Mouse (Mus musculus) frontal cortex, adult (tissue): Measurements from ENCODE around the gene Hrct1.
A peak's percentile ranks its signal among the peaks of the same experiment; 100 is the strongest.

Experiments
- ATAC-seq: cut with Nextera tagmentation; 2 replicates; pipeline ENCODE4 v1.9.2; 2017; ENCODE audit warnings: mild to moderate bottlenecking, moderate library complexity, mixed read lengths; ENCODE audit not compliant: low TSS enrichment

Hrct1 gene

DNA sequence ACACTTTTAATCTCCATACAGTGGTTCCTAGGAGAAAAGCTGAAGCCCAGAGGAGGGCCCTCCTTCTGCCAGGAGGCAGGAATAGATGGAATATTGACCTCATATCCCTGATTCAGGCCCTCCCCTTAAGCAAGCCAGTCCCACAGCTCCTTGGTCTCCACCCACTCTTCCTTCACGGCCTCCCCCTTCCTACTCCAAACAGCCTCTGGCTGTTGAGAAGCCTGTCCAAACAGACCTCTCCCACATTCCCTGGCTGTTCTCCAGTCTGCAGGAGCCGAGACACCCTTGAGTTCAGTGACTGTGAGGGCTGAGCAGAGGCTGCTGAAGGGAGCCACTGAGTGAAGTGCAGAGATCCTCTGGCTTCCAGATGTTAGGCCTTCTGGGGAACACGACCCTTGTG lies at the start of gene Hrct1:
TSS of gene Hrct1 (plus strand) at position 194 of the 400 bp plus-strand sequence.
- ATAC-seq, result peak; percentile 29; the same call in 1 of the 2 replicates

GRCm38 (mm10) chr4:43678541-43678940 lies 48.4 kb upstream of the Hrct1 start:
- peak; percentile 50; the same call in 1 of the 2 replicates for ATAC-seq

DNA sequence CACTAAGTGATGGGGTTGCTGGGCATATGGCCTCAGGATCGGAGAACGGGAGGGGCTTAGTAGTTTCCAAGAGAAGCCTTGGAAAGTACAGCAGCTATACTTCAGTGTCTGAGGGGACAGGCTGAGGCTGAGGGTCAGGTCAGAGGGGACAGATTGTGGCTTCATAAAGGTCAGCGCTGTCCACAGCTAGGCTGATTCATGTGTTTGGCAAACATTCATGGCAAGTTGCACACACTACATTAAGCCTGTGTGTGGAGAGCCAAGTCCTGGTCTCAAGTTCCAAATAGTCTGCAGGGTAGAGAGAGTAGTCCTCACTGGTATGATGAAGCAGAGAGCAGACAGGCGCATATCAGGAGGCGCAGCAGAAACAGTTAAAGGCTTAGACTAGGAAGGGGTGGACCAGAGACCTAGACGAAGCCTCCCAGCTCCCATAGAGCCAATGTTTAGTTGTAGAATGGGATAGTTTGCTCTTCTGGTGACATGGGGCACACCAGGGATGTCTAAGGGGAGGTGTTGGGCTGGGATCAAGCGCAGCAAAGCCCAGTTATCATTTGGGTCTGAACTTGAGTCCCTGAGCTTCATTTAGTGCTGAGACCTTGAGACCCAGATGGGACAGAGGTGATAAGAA lies 47.5 kb upstream of the Hrct1 start:
- no peak for ATAC-seq

DNA sequence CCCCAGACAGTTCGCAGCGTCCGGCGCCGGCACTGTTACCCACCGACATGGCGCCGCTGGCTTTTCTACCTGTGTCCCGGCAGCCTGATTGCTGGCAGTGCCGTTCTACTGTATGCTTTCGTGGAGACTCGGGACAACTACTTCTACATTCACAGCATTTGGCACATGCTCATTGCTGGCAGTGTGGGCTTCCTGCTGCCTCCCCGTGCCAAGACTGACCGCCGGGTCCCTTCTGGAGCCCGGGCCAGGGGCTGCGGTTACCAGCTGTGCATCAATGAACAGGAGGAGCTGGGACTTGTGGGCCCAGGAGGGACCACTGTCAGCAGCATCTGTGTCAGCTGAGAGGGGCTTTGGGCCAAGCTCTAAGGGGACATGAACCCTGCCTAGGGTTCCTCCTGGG lies 37.0 kb upstream of the Hrct1 start:
- no peak for ATAC-seq

- peak; percentile 66; the same call in 1 of the 2 replicates for ATAC-seq
Measured at GRCm38 (mm10) chr4:43691026-43691425, 36.0 kb upstream of the Hrct1 start.

DNA sequence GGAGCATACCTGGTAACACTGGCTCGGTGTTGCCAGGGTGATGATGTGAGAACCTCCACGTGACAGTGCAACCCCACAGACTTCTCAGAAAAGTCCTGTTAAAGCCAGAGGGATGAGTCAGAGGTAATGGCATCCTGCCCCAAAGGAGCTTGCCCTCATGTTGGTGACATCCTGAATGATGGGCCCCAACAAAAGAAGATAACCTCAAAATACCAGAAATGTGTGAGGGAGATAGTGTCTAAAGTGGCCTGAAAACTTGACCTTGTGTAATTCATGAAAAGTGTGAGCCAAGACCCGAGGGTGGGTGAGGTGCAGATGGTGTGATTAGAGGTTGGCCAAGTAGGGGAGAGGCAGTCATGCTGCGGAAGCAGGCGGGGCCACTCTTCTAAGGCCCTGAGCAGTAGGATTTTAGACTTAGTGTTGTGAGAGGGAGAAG lies 33.2 kb upstream of the Hrct1 start:
- ATAC-seq, result no peak

DNA sequence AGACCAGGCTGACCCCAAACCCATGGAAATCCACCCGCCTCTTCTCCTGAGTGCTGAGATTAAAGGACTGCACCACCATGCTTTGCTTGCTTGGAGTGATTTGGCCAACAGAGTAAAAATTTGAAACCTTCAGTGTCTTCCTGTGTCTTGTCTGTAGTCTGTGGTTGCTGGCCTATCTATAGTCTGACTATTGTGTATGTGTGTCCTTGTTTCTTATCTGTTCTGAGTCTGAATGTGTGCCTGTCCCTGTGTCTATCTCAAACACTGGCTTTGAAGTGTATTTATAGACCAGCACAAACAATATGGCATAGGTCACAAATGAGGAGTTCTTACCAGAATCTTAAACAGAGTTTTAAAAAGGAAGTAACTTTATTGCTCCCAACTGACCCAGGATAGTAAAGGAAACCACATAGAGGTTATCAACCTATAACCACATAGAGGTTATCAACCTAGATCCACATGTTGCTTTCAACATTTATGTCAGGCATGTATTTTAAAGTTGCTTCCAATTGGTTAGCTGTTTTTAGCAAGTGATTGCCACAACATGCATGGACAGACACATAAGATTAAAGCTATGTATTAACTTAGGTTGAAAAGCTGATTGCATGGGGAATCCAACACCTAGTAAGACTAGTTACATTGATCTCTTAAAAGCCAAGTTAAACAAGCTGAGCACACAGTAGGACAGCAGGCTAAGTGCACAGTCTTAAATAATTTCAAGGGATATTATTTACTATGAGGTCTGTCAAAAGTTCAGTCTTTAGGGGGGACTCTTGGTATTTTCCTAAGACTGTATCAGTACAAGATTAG lies 32.3 kb upstream of the Hrct1 start:
- ATAC-seq, result no peak

DNA sequence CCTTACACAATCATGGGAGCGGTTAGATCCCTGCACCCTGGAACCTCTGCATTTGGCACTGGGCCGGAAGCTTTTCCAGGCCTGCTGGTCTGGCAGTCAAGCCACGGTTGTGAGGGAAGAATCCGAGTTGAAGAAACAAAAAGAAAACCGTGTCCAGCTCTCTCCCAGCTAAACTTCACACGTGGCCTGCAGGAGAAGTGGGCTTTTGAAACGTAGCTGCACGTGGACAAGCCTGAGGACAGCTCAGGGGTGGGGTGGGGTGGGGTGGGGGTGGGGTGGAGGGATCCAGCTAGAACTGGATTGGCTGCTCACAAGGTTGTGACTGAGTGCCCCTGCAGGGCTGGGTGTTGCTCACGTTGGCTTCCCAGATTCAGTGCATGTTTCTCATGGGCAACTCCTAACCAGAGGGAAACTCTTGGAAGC lies 31.7 kb upstream of the Hrct1 start:
- ATAC-seq, result no peak

DNA sequence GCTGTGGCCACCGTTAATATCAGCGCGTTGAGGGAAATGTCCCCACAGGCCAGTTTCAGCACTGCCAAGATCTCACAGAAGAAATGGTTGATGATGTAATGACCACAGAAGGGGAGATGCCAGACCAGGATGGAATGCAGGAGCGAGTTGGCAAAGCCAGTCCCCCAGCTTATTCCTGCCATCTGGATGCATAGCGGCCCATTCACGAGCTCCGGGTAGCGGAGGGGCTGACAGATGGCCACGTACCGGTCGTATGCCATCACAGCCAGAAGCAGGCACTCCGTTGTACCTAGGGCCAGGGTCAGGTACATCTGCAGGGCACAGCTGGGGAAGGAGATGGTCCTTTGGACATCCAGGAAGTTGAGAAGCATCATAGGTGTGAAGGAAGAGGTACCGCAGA lies 30.4 kb upstream of the Hrct1 start:
- no peak for ATAC-seq

DNA sequence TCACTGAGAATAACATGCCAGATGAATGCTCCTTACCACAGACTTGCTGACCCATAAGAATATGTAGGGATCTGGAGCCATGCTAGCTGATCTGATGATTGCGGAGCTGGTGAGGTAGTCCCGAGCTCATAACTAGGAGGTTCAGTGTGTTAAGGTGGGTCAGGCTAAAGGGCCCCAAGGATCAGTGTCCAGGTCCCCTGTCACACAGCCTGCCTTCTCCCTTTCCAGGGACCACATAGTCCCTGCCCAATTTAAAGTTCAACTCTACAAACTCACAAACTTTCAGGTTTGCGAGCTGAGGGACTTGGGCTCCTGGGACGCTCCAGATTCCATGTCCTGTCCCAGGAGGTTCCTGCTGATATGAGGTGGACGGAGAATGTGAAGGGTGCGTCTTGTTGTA lies 26.3 kb upstream of the Hrct1 start, which contains the start of gene Olfr70:
TSS of gene Olfr70 (minus strand) at position 101 of the 400 bp plus-strand sequence.
- no peak for ATAC-seq

- ATAC-seq, result no peak
Measured at GRCm38 (mm10) chr4:43703439-43703838, 23.5 kb upstream of the Hrct1 start.

GRCm38 (mm10) chr4:43703851-43704250 lies 23.1 kb upstream of the Hrct1 start:
- no peak for ATAC-seq

GRCm38 (mm10) chr4:43705991-43706390 lies 21.0 kb upstream of the Hrct1 start:
- no peak for ATAC-seq

DNA sequence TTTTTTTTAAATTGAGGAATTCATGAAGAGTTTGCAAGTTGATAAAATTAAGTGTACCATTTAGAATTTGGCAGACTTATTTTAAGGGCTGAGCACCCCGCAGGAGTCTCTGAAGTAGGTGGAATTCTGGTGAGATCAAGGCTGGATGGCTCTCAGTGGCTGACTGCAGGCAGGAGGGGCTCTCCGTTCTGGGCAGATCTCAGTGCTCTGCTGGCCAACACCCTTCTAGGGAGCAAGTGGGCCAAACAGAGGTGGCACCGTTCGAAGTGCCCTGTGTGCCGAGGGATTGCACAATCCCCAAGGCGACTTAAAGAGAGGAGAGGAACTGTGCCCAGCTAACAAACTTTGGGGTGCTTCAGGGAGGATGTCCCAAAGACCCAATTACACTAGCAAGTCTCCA lies 17.1 kb upstream of the Hrct1 start, which contains the start of gene Olfr71:
TSS of gene Olfr71 (minus strand) at position 387 of the 400 bp plus-strand sequence.
- ATAC-seq, result no peak

DNA sequence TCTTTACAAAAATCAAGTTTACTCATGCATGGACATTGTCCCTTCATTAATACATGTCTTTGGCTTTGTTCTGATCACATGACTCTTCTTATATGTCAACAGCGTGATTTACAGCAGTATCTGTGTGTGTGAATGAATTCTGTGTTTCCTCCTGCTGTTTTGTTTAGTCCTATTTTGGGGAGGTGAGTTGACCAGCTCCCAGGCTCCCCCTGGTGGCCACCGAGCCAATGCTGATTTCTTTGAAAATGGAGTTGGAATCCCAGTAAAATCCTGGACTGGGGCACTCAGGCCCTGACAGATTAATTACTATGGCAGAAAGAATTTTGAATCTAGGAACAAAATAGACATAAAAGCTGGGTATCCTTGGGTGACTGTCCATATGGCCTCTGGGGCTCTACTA lies 15.2 kb upstream of the Hrct1 start:
- peak; percentile 68; the same call in 1 of the 2 replicates for ATAC-seq

GRCm38 (mm10) chr4:43713652-43714219 lies 13.3 kb upstream of the Hrct1 start:
- peak; percentile 65; the same call in 1 of the 2 replicates for ATAC-seq

DNA sequence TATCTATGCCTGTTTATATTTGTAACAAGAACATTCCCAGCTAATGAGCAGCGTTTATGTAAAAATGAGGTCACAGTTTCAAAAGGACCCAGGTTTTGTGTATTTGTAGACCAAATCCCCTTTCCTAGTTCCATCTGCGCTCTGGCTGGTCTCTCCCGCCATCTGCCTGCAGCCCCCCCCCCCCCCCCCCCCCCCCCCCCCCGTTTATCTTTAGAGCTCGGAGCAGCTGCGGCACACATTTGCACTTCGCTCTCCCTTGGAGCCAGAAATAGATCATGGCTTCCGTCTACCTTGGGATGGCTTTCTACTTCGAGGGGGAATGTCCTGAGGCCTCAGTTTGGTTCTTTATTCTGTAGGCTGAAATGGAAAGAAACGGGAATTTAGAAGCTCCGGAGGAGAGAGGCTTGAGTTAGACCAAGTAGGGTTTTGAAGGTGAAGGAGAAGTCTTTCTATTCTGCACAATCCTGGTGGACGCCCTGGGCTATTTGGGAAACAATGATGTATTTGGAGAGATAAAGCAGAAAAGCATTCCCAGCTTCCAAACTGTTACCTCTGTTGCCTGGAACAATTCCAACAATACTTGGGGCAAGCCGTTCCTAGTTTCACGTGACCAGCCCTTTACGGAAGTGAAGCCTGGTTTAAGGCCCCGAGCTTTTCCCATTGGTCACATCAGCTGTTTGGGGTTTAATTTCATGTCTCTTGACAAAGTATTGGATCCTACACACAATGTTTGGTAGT lies 6.3 kb upstream of the Hrct1 start:
- no peak; the same call in 1 of the 2 replicates for ATAC-seq

- ATAC-seq, result no peak
Measured at GRCm38 (mm10) chr4:43722191-43722590, 4.8 kb upstream of the Hrct1 start.

GRCm38 (mm10) chr4:43724764-43725163 lies 2.2 kb upstream of the Hrct1 start:
- ATAC-seq, result no peak

DNA sequence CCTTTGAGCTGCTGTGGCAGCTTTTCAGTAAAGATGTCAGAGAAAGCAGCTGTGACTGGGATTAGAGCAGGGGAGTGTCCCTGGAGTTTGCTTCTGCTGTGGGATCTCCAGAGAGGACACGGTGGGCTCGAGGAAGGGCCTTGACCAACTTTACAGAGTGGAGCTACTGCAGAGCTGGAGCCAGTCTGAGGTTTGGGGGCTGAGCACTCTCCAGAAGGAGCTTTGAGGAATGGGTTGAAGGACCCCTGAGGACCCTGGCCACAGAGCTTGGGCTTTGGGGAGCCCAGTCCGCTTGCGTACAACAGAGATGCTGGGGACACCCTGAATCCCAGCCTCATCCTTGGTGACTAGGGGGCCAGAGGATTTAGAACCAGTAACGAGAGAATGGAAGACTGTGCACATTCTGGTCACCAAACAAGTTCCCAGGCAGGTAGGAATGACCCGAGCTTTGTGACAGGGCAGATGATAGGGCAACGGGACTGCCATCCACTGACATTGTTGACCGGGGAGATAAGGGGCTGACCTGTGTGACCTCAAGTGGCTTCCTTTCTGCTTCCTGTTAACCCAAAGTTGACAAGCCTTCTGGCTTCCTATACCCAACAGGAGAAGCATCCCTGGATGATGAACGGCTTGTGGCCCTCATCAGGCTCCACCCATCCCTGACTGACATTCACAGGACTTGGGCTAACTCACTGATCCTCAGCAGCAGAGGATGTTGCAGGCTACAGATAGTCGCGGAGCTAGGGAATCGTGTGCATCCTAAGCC lies 577 bp upstream of the Hrct1 start:
- ATAC-seq, result 0 out of 2 replicates have a peak, but pooled peaks have one; percentile 18
